Mouse (Mus musculus) left cerebral cortex, postnatal 4 days (tissue): ENCODE data around the gene Phf8. TPM values are rescaled to one million over a fixed set of nuclear protein-coding genes. Genes with fewer than 3 reads are reported as not detected.
"Not testable (repeated sequence)": the region's sequence is repeated elsewhere in the genome, so short reads cannot be mapped to it uniquely, and the experiment has no call there.

Experiments used
- DNase-seq: peaks from one replicate; pipeline ENCODE4 v3.0.0-alpha.2; 2022
- intact Hi-C: fragments of 180-260 bp; cut with DNase I; formaldehyde crosslinking; loops from one replicate; pipeline ENCODE4 v1.15.1; 2025
- total RNA-seq, 2 experiments: library from RNA; stranded (reverse); gene quantifications; 2 replicates each; pipeline ENCODE4 v1.2.3; 2021

The Phf8 gene
- total RNA-seq: 10 to 100 TPM; 29.5 to 30.4 TPM

- intact Hi-C loops: loop anchor here (10.0 kb wide), 1 partner anchor 284 kb away; the partner anchor contains the start of gene Huwe1
- peak; percentile 96 for DNase-seq
These were observed at the start of gene Phf8 for GRCm38 (mm10) chrX:151520458-151521322. Phf8 (plus strand) TSS chrX:151520672.

GRCm38 (mm10) chrX:151488128-151488527 lies 32.3 kb upstream of the Phf8 start:
- DNase-seq: no peak
- intact Hi-C loops: no loop called here

- intact Hi-C loops, DNase-seq: not testable (repeated sequence)
These were observed 27.2 kb upstream of the Phf8 start for GRCm38 (mm10) chrX:151493269-151493668.

DNA sequence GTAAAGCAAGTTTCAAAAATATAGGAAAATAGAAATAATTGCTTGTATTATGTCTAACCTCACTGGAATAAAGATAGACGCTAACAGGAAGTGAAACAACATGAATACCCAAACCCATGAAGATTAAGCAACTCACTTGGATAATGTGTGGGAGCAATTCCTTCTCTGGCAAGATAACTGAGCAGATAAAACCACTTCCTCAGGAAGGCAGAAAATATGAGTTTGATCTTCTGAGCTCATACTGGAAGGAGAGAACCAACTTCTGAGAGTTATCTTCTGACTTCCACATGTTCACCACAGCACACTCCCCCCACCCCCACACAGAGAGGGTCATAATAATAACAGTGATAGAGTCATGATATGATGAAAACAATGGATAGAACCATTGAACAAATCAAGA lies 23.9 kb upstream of the Phf8 start:
- DNase-seq: no peak

DNA sequence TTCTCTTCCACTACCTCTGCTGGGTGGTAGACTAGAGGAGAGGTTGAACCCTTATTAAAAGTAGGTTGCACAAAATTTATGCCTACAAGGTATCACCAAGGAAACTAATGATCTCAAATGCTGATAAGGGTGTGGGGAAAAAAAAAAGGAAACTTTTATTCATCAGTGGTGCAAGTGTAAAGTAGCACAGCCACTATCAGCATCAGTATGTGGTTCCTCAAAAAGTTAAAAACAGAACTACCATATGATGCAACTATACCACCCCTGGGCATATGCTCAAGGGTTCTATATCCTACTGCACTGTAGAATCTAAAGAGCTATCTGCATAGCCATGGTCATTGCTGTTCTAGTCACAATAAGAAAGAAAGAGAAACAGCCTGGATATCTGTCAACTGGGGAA lies 11.9 kb upstream of the Phf8 start:
- intact Hi-C loops: no loop called here
- DNase-seq: no peak

More for the DNA sequence above, 23.9 kb upstream of the Phf8 start:
- intact Hi-C loops: no loop called here

- intact Hi-C loops: no loop called here
These were observed 10.6 kb upstream of the Phf8 start for GRCm38 (mm10) chrX:151509906-151510305.

GRCm38 (mm10) chrX:151513066-151513465 lies 7.4 kb upstream of the Phf8 start:
- no peak for DNase-seq
- intact Hi-C loops: no loop called here

More at GRCm38 (mm10) chrX:151509906-151510305, 10.6 kb upstream of the Phf8 start:
- no peak for DNase-seq

DNA sequence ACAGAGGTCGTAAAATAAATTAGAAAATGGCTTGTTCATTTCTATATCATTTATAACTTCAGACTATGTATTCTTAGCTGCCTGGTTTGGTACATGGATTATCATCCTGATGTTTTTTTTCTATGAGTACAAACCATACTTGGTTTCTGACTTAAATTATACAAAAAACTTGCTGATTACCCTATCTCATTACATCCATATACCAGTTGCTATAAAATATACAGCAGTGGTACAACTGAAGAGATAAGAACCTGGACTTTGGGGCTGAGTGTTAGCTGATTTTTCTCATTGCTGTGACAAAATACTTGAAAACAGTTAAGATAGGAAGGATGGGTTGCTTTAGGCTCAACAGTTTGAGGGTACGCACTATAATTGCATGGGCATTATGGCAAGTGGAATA lies 6.8 kb upstream of the Phf8 start:
- DNase-seq: no peak
- intact Hi-C loops: no loop called here

DNA sequence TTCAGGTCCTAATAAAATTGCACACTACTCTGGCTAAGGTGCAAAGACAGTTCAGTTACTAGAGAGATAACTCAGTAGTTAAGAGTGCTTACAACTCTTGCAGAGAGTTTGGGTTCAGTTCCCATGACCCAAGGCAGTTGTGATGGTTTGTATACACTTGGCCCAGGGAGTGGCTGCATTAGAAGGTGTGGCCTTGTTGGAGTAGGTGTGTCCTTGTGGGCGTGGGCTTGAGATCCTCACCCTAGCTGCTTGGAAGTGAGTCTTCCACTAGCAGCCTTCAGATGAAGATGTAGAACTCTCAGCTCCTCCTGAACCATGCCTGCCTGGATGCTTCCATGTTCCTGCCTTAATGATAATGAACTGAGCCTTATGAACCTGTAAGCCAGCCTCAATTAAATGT lies 2.3 kb upstream of the Phf8 start:
- no peak for DNase-seq
- intact Hi-C loops: no loop called here

- intact Hi-C loops: loop anchor here (10.0 kb wide), 1 partner anchor 285 kb away; the partner anchor contains the start of gene Huwe1
- no peak for DNase-seq
These were observed 380 bp upstream of the Phf8 start for GRCm38 (mm10) chrX:151520127-151520457.

- intact Hi-C loops: loop anchor here (10.0 kb wide), 1 partner anchor 283 kb away; the partner anchor contains the start of gene Huwe1
These were observed 1.5 kb downstream of the Phf8 start for GRCm38 (mm10) chrX:151521786-151522522.

DNA sequence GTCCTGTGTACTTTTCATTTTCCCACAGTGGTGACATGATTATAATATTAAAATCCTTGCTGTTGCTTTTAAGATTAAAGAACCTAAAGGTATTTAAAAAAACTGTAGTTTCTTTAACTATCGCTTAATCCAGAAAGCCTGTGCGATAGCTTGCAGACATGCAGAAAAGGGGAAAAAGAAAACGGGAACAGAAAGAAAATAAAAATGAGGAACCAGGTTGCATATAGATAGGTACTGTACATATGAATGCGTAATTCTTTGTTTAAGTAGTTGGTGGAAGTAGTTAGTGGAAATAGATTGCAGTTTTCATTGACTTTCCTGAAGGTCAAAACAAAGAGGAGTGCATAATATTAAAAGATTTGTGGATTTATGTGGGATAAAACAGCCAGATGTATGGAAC lies 32.9 kb downstream of the Phf8 start:
- intact Hi-C loops: loop anchor here (10.0 kb wide), 1 partner anchor 331 kb away; no protein-coding TSS in a partner anchor

More at GRCm38 (mm10) chrX:151521786-151522522, 1.5 kb downstream of the Phf8 start:
- peak; percentile 9 for DNase-seq

DNA sequence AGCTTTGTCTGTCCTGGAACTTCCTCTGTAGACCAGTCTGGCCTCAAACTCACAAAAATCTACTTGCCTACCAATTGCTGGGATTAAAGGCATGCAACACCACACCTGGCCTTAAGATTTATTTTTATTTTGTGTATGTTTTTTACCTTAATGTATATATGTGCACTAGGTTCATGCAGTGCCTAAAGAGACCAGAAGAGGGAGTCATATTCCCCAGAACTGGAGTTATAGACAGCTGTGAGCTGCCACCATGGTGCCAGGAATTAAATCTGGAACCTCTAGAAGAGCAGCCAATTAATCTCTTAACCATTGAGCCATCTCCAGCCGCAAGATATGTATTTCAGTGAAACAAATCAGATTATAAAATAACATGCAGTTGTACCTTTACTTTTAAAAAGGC lies 54.7 kb downstream of the Phf8 start:
- intact Hi-C loops: no loop called here
- DNase-seq: no peak

More for the DNA sequence above, 32.9 kb downstream of the Phf8 start:
- no peak for DNase-seq

DNA sequence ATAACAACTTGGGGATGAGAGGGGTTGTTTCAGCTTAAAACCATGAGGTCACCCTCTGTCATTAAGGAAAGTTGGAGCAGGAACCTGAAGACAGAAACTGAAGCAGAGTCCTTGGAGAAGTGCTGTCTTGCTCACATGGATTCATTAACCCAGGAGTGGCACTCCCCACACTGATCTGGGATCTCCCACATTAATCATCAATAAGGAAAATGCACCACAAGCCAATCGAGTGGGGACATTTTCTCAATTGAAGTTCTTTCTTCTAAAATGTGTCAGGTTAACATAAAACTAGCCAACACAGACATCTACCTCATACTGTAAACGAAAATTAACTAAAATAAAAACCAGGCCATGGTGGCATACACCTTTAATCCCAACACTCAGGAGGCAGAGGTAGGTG lies 122.9 kb downstream of the Phf8 start:
- no peak for DNase-seq
- intact Hi-C loops: no loop called here

DNA sequence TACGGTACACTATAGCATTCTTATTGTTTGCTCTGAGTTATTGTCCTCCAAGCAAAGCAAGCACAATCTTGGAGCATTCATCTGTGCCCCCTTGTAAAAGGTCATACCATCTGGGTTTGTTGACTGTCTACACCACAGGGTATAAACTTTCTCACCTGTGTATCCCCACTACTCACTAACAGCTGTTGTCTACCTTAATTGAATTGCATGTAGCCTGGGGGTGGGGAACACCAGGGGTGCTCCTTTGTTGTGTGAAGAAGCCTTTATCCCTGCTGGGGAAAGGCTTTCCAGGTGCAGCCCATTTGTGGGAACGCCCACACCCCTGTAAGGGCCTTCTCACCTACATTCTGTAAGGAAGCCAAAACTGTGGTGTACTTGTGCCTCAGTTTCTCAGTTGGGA lies 133.3 kb downstream of the Phf8 start:
- intact Hi-C loops: no loop called here
- DNase-seq: no peak

GRCm38 (mm10) chrX:151674492-151675171 lies 154.2 kb downstream of the Phf8 start:
- no peak for DNase-seq
- intact Hi-C loops: no loop called here

Other genes starting within 250 kb of the Phf8 start
- 10 to 100 TPM; 31.7 to 33.0 TPM for gene Fam120c, start 176.5 kb upstream of the Phf8 start, total RNA-seq